Mouse (Mus musculus) lung, adult 2 months (tissue): ENCODE measurements around the gene Cd2. TPM values are rescaled to one million over a fixed set of nuclear protein-coding genes. Genes with fewer than 3 reads are reported as not detected.

Source experiments
- DNase-seq: peaks from one replicate; pipeline ENCODE4 v3.0.0; 2022
- H3K4me1 ChIP-seq: fragments of 200-500 bp; 2 replicates; pipeline ENCODE4 v1.6.1; 2011; ENCODE audit warnings: low read length; ENCODE audit not compliant: control insufficient read depth, insufficient read depth
- H3K4me3 ChIP-seq: fragments of 200-500 bp; replicated peaks from 2 replicates; pipeline ENCODE3; 2011; ENCODE audit warnings: low read depth, mild to moderate bottlenecking, control low read depth, low read length; ENCODE audit errors: extremely low read depth
- CTCF ChIP-seq: fragments of 200-500 bp; IDR thresholded peaks from 2 replicates; pipeline ENCODE4 v1.5.1; 2011; ENCODE audit warnings: mild to moderate bottlenecking, low read length, control low read depth; ENCODE audit not compliant: insufficient read depth
- POLR2A ChIP-seq: fragments of 200-500 bp; IDR thresholded peaks from 2 replicates; pipeline ENCODE4 v1.6.1; 2011; ENCODE audit warnings: low read depth, mild to moderate bottlenecking, control low read depth, low read length, borderline replicate concordance; ENCODE audit errors: extremely low read depth
- WGBS: fragments of 180-500 bp; shearing (Covaris S2); methylation state at CpG from one replicate; pipeline ENCODE4 v1.1.7; 2018; 5-methylcytosine and 5-hydroxymethylcytosine counted together
- polyA plus RNA-seq: library from polyadenylated mRNA; depleted of rRNA; stranded (reverse); fragments of >200 nt; gene quantifications from 2 replicates; pipeline ENCODE4 v1.2.3, GENCODE M21; 2012

Gene Cd2
- polyA plus RNA-seq, 1 experiment = 11.4 TPM

- H3K4me1 ChIP-seq = peaks cover 13% of the 10 kb centered on the region
These were observed 12.0 kb downstream of the Cd2 start for GRCm38 (mm10) chr3:101275636-101276300.

GRCm38 (mm10) chr3:101274794-101275193 is 12.9 kb downstream of the Cd2 start:
- 75% methylated on average over 3 of the region's 3 CpGs for WGBS
- no peak for TF ChIP-seq POLR2A
- Histone ChIP-seq H3K4me1 (peaks cover 6% of the 10 kb centered on the region; the same call in 1 of the 2 replicates), H3K4me3 (no peak overlapping the region)
- no peak for DNase-seq

More at GRCm38 (mm10) chr3:101275636-101276300, 12.0 kb downstream of the Cd2 start:
- TF ChIP-seq POLR2A = no peak
- TF ChIP-seq CTCF = no peak
- H3K4me3 ChIP-seq = no peak overlapping the region
- WGBS = 87% methylated on average over 16 of the region's 16 CpGs
- DNase-seq = no peak

GRCm38 (mm10) chr3:101274041-101274770 is 13.5 kb downstream of the Cd2 start:
- Histone ChIP-seq H3K4me3 (no peak overlapping the region), H3K4me1 (peaks cover 6% of the 10 kb centered on the region; the same call in 1 of the 2 replicates)
- DNase-seq = no peak
- 68% methylated on average over 12 of the region's 12 CpGs for WGBS
- TF ChIP-seq POLR2A (no peak), CTCF (no peak)

- peaks cover 6% of the 10 kb centered on the region; the same call in 1 of the 2 replicates for H3K4me1 ChIP-seq
- 92% methylated on average over 1 of the region's 1 CpGs for WGBS
- no peak for DNase-seq
- no peak for TF ChIP-seq CTCF
- TF ChIP-seq POLR2A = no peak
- no peak overlapping the region for H3K4me3 ChIP-seq
These were observed 15.6 kb downstream of the Cd2 start for GRCm38 (mm10) chr3:101272166-101272565.

GRCm38 (mm10) chr3:101270833-101271232 is 16.9 kb downstream of the Cd2 start:
- TF ChIP-seq POLR2A = no peak
- TF ChIP-seq CTCF = no peak

GRCm38 (mm10) chr3:101268361-101268760 is 19.4 kb downstream of the Cd2 start:
- no peak for DNase-seq
- H3K4me1 ChIP-seq = no peaks in the 10 kb centered on the region
- H3K4me3 ChIP-seq = no peak overlapping the region
- WGBS = 85% methylated on average over 7 of the region's 7 CpGs
- TF ChIP-seq CTCF (no peak), POLR2A (no peak)

More at GRCm38 (mm10) chr3:101270833-101271232, 16.9 kb downstream of the Cd2 start:
- no peak overlapping the region for H3K4me3 ChIP-seq
- no peak for DNase-seq
- WGBS = 83% methylated on average over 5 of the region's 5 CpGs
- peaks cover 6% of the 10 kb centered on the region; the same call in 1 of the 2 replicates for H3K4me1 ChIP-seq

- no peak for DNase-seq
- H3K4me1 ChIP-seq = no peaks in the 10 kb centered on the region
- no peak overlapping the region for H3K4me3 ChIP-seq
- TF ChIP-seq CTCF = no peak
- no peak for TF ChIP-seq POLR2A
- 60% methylated on average over 3 of the region's 3 CpGs for WGBS
These were observed 22.1 kb downstream of the Cd2 start for GRCm38 (mm10) chr3:101265561-101266091.

- WGBS = 44% methylated on average over 2 of the region's 2 CpGs
- H3K4me3 ChIP-seq = no peak overlapping the region
- no peaks in the 10 kb centered on the region for H3K4me1 ChIP-seq
- no peak for DNase-seq
- TF ChIP-seq CTCF (no peak), POLR2A (no peak)
These were observed 28.8 kb downstream of the Cd2 start for GRCm38 (mm10) chr3:101258976-101259375.

GRCm38 (mm10) chr3:101256090-101256489 is 31.6 kb downstream of the Cd2 start:
- 66% methylated on average over 8 of the region's 8 CpGs for WGBS

More at GRCm38 (mm10) chr3:101256090-101256489, 31.6 kb downstream of the Cd2 start:
- no peak overlapping the region for H3K4me3 ChIP-seq
- no peaks in the 10 kb centered on the region for H3K4me1 ChIP-seq
- no peak for TF ChIP-seq CTCF
- TF ChIP-seq POLR2A = no peak
- DNase-seq = no peak
